Mouse (Mus musculus) CH12.LX (cell line): ENCODE measurements at regions not wholly inside any gene's neighbourhood (a gene's known extent, or its start where the extent isn't known, plus 50 kb on each side); places are given as distances from the start of the nearest gene placed in this dataset.

Experiments used
- DNase-seq: peaks from one replicate; pipeline ENCODE4 v3.0.0-alpha.2; 2013; ENCODE audit errors: extremely low read depth
- H3K27ac ChIP-seq: 2 replicates; pipeline ENCODE4 v1.5.1; 2012; ENCODE audit warnings: low read depth, mild to moderate bottlenecking, control low read depth, moderate library complexity; ENCODE audit not compliant: insufficient read depth
- H3K27me3 ChIP-seq: replicated peaks from 2 replicates; pipeline ENCODE3; 2012; ENCODE audit warnings: inconsistent platforms
- H3K36me3 ChIP-seq, 2 experiments: replicated peaks in 1 of 2; 2 replicates each; pipeline versions ENCODE3 to v1.6.1; 2012; ENCODE audit warnings: inconsistent platforms in 1 of 2, low read length in 1 of 2, mild to moderate bottlenecking in 1 of 2, mixed read lengths in 1 of 2, moderate library complexity in 1 of 2; ENCODE audit not compliant: control insufficient read depth in 1 of 2, insufficient read depth in 1 of 2
- H3K4me1 ChIP-seq, 2 experiments: 2 replicates each; pipeline ENCODE4 v1.6.1; 2012; ENCODE audit warnings: inconsistent platforms in 1 of 2, moderate library complexity in 1 of 2; ENCODE audit not compliant: insufficient read depth in 2 of 2, control insufficient read depth in 1 of 2
- H3K4me2 ChIP-seq: 2 replicates; pipeline ENCODE4 v1.6.1; 2012; ENCODE audit warnings: low read depth, mild to moderate bottlenecking, control low read depth; ENCODE audit not compliant: poor library complexity, insufficient read depth, severe bottlenecking
- H3K4me3 ChIP-seq, 3 experiments: fragments of 150-350 bp in 1 of 3; sonication (generic) in 1 of 3; replicated peaks in 1 of 3; 2 replicates each; pipeline versions ENCODE3 to v1.5.1; 2011 to 2012; ENCODE audit warnings: low read depth in 2 of 3, low read length in 2 of 3, mild to moderate bottlenecking in 2 of 3, moderate library complexity in 2 of 3, control low read depth in 1 of 3, improper control_type of control experiment in 1 of 3, inconsistent platforms in 1 of 3, mixed read lengths in 1 of 3; ENCODE audit not compliant: poor library complexity in 1 of 3
- H3K79me2 ChIP-seq: replicated peaks from 2 replicates; pipeline ENCODE4 v1.6.1; 2012; ENCODE audit warnings: mild to moderate bottlenecking, moderate library complexity; ENCODE audit not compliant: control insufficient read depth, poor library complexity, insufficient read depth, severe bottlenecking; ENCODE audit errors: extremely low read depth
- H3K9ac ChIP-seq: 2 replicates; pipeline ENCODE4 v1.6.1; 2012; ENCODE audit warnings: low read depth, mild to moderate bottlenecking, control low read depth, moderate library complexity; ENCODE audit not compliant: insufficient read depth
- H3K9me3 ChIP-seq: replicated peaks from 2 replicates; pipeline ENCODE3; 2012; ENCODE audit warnings: low read length, inconsistent platforms, mixed read lengths
- BHLHE40 ChIP-seq: IDR thresholded peaks from 2 replicates; pipeline ENCODE4 v1.6.1; 2011; ENCODE audit warnings: mild to moderate bottlenecking, low read depth, low read length, improper control_type of control experiment
- CHD1 ChIP-seq: IDR thresholded peaks from 2 replicates; pipeline ENCODE4 v1.6.1; 2012; ENCODE audit warnings: low read depth, low read length, improper control_type of control experiment, inconsistent platforms
- CHD2 ChIP-seq: IDR thresholded peaks from 2 replicates; pipeline ENCODE4 v1.6.1; 2011; ENCODE audit warnings: low read length, improper control_type of control experiment
- CTCF ChIP-seq, 2 experiments: IDR thresholded peaks in 1 of 2; conservative IDR thresholded peaks in 1 of 2; 2 replicates each; pipeline ENCODE4 v1.5.1; 2011 to 2012; ENCODE audit warnings: low read depth in 2 of 2, low read length in 2 of 2, improper control_type of control experiment in 1 of 2, inconsistent platforms in 1 of 2, mild to moderate bottlenecking in 1 of 2, moderate library complexity in 1 of 2
- E2F4 ChIP-seq: IDR thresholded peaks from 2 replicates; pipeline ENCODE4 v1.6.1; 2011; ENCODE audit warnings: low read depth, low read length, improper control_type of control experiment; ENCODE audit not compliant: insufficient replicate concordance
- ELF1 ChIP-seq: IDR thresholded peaks from 2 replicates; pipeline ENCODE4 v1.6.1; 2014; ENCODE audit warnings: low read depth, mild to moderate bottlenecking, inconsistent platforms, low read length, improper control_type of control experiment
- ETS1 ChIP-seq: conservative IDR thresholded peaks from 2 replicates; pipeline ENCODE4 v1.6.1; 2012; ENCODE audit warnings: low read depth, mild to moderate bottlenecking, inconsistent platforms, low read length, improper control_type of control experiment, moderate library complexity
- GABPA ChIP-seq: IDR thresholded peaks from 2 replicates; pipeline ENCODE4 v1.6.1; 2012; ENCODE audit warnings: low read depth, low read length, improper control_type of control experiment, inconsistent platforms; ENCODE audit not compliant: insufficient replicate concordance
- HCFC1 ChIP-seq: IDR thresholded peaks from 2 replicates; pipeline ENCODE4 v1.6.1; 2012; ENCODE audit warnings: low read depth, mild to moderate bottlenecking, inconsistent platforms, low read length, improper control_type of control experiment
- KAT2A ChIP-seq: IDR thresholded peaks from 2 replicates; pipeline ENCODE4 v1.6.1; 2012; ENCODE audit warnings: low read length, improper control_type of control experiment, inconsistent platforms; ENCODE audit not compliant: insufficient replicate concordance
- MAFK ChIP-seq: IDR thresholded peaks from 2 replicates; pipeline ENCODE4 v1.6.1; 2011; ENCODE audit warnings: low read length, improper control_type of control experiment; ENCODE audit not compliant: insufficient replicate concordance
- MXI1 ChIP-seq: IDR thresholded peaks from 2 replicates; pipeline ENCODE4 v1.6.1; 2011; ENCODE audit warnings: mild to moderate bottlenecking, low read depth, low read length, improper control_type of control experiment
- NELFE ChIP-seq: IDR thresholded peaks from 2 replicates; pipeline ENCODE4 v1.6.1; 2011; ENCODE audit warnings: low read depth, low read length, improper control_type of control experiment
- NRF1 ChIP-seq: IDR thresholded peaks from 2 replicates; pipeline ENCODE4 v1.6.1; 2014; ENCODE audit warnings: low read depth, mild to moderate bottlenecking, inconsistent platforms, low read length, improper control_type of control experiment, moderate library complexity
- PAX5 ChIP-seq: IDR thresholded peaks from 2 replicates; pipeline ENCODE4 v1.6.1; 2012; ENCODE audit warnings: low read length, inconsistent platforms, mixed read lengths
- POLR2A ChIP-seq: IDR thresholded peaks from 2 replicates; pipeline ENCODE4 v1.6.1; 2011; ENCODE audit warnings: low read depth, mild to moderate bottlenecking, improper control_type of control experiment, low read length
- RAD21 ChIP-seq: IDR thresholded peaks from 2 replicates; pipeline ENCODE4 v1.6.1; 2011; ENCODE audit warnings: low read depth, mild to moderate bottlenecking, low read length, improper control_type of control experiment, moderate library complexity
- RCOR1 ChIP-seq: conservative IDR thresholded peaks from 2 replicates; pipeline ENCODE4 v1.6.1; 2012; ENCODE audit warnings: low read depth, mild to moderate bottlenecking, inconsistent platforms, low read length, improper control_type of control experiment
- SIN3A ChIP-seq: IDR thresholded peaks from 2 replicates; pipeline ENCODE4 v1.6.1; 2012; ENCODE audit warnings: low read length, improper control_type of control experiment, inconsistent platforms
- SMC3 ChIP-seq: IDR thresholded peaks from 2 replicates; pipeline ENCODE4 v1.6.1; 2011; ENCODE audit warnings: low read depth, low read length, improper control_type of control experiment
- TBP ChIP-seq: conservative IDR thresholded peaks from 2 replicates; pipeline ENCODE4 v1.6.1; 2011; ENCODE audit warnings: low read depth, low read length, improper control_type of control experiment
- TCF12 ChIP-seq: IDR thresholded peaks from 2 replicates; pipeline ENCODE4 v1.6.1; 2014; ENCODE audit warnings: low read depth, mild to moderate bottlenecking, inconsistent platforms, low read length, improper control_type of control experiment
- USF2 ChIP-seq: conservative IDR thresholded peaks from 2 replicates; pipeline ENCODE4 v1.6.1; 2011; ENCODE audit warnings: low read depth, low read length, improper control_type of control experiment
- ZC3H11A ChIP-seq: IDR thresholded peaks from 2 replicates; pipeline ENCODE4 v1.6.1; 2012; ENCODE audit warnings: low read depth, mild to moderate bottlenecking, inconsistent platforms, low read length, improper control_type of control experiment
- ZMIZ1 ChIP-seq: IDR thresholded peaks from 2 replicates; pipeline ENCODE4 v1.6.1; 2012; ENCODE audit warnings: low read depth, mild to moderate bottlenecking, inconsistent platforms, low read length, improper control_type of control experiment
- ZNF384 ChIP-seq: IDR thresholded peaks from 2 replicates; pipeline ENCODE4 v1.6.1; 2012; ENCODE audit warnings: low read depth, low read length, improper control_type of control experiment, inconsistent platforms
- dilution Hi-C: fragments of 300-500 bp; cut with MboI; formaldehyde crosslinking; loops from 2 replicates; pipeline ENCODE4 v1.14.3; 2020; ENCODE audit warnings: low sequenced_read_pairs; ENCODE audit not compliant: extremely low pct_unique_long_range_greater_than_20kb, extremely low pct_ligation_motif_present
- in situ Hi-C: fragments of 300-500 bp; cut with MboI; formaldehyde crosslinking; loops from 3 replicates; pipeline ENCODE4 v1.14.3; 2019; ENCODE audit warnings: low sequenced_read_pairs, low pct_ligation_motif_present, low pct_unique_long_range_greater_than_20kb, mixed read lengths

GRCm38 (mm10) chr14:86350526-86350925 lies 790.5 kb downstream of the Diaph3 start:
- no peak for DNase-seq
- H3K4me2 ChIP-seq, result no peak overlapping the region
- no peak overlapping the region for H3K27ac ChIP-seq
- no peaks in the 10 kb centered on the region for H3K79me2 ChIP-seq
- no peaks in the 10 kb centered on the region for H3K36me3 ChIP-seq
- H3K4me3 ChIP-seq, result no peak overlapping the region
- TF ChIP-seq TBP (no peak), CHD1 (no peak), ETS1 (no peak), HCFC1 (no peak), ZC3H11A (no peak), USF2 (no peak), CTCF (conservative IDR thresholded peaks at IDR 0.05 in 1 of 2, IDR thresholded peaks at IDR 0.05 in 1 of 2; ENCODE audit: low read depth in 2 of 2, low read length in 2 of 2) (no peak), MXI1 (no peak), SIN3A (no peak), CHD2 (no peak), POLR2A (no peak), SMC3 (no peak)
- no peak overlapping the region for H3K9ac ChIP-seq
- H3K4me1 ChIP-seq, result no peaks in the 10 kb centered on the region
- in situ Hi-C loops, result no loop called here
- no peaks in the 10 kb centered on the region for H3K27me3 ChIP-seq
- dilution Hi-C loops, result no loop called here
- H3K9me3 ChIP-seq, result peaks cover 9% of the 10 kb centered on the region

- no peak overlapping the region for H3K27ac ChIP-seq
- H3K79me2 ChIP-seq, result no peaks in the 10 kb centered on the region
- TF ChIP-seq E2F4, result no peak
- TF ChIP-seq, all 38 proteins: peak for 0
- DNase-seq, result no peak
- Histone ChIP-seq H3K4me1 (no peaks in the 10 kb centered on the region), H3K4me3 (no peak overlapping the region), H3K9me3 (peaks cover 11% of the 10 kb centered on the region), H3K9ac (no peak overlapping the region), H3K36me3 (no peaks in the 10 kb centered on the region), H3K4me2 (peak overlapping the region; percentile 67), H3K27me3 (no peaks in the 10 kb centered on the region)
- dilution Hi-C loops, result no loop called here
- in situ Hi-C loops, result no loop called here
Observed at GRCm38 (mm10) chr14:86339007-86339406, 802.0 kb downstream of the Diaph3 start.

- no peak overlapping the region for H3K27ac ChIP-seq
- DNase-seq, result no peak
- H3K79me2 ChIP-seq, result no peaks in the 10 kb centered on the region
- no peaks in the 10 kb centered on the region for H3K36me3 ChIP-seq
- no peaks in the 10 kb centered on the region for H3K4me1 ChIP-seq
- no peaks in the 10 kb centered on the region for H3K27me3 ChIP-seq
- peaks cover 3% of the 10 kb centered on the region for H3K9me3 ChIP-seq
- no peak overlapping the region for H3K9ac ChIP-seq
- no peak overlapping the region for H3K4me3 ChIP-seq
- no peak overlapping the region for H3K4me2 ChIP-seq
- TF ChIP-seq HCFC1, result no peak
- TF ChIP-seq USF2, result no peak
- TF ChIP-seq RAD21, result no peak
- TF ChIP-seq CHD1, result no peak
- no peak for TF ChIP-seq MAFK
- no peak for TF ChIP-seq NRF1
- no peak for TF ChIP-seq NELFE
- no peak for TF ChIP-seq GABPA
- TF ChIP-seq PAX5, result no peak
- TF ChIP-seq TCF12, result no peak
- TF ChIP-seq KAT2A, result no peak
- TF ChIP-seq E2F4, result no peak
- TF ChIP-seq ZNF384, result no peak
- TF ChIP-seq ELF1, result no peak
- TF ChIP-seq SMC3, result no peak
- no peak for TF ChIP-seq BHLHE40
- TF ChIP-seq RCOR1, result no peak
- TF ChIP-seq ZMIZ1, result no peak
- dilution Hi-C loops (no loop called here), in situ Hi-C loops (no loop called here)
Observed at GRCm38 (mm10) chr14:86337052-86337451, 804.0 kb downstream of the Diaph3 start.
